Mouse (Mus musculus) olfactory bulb, adult 2 months (tissue): ENCODE results near the gene Lmnb2.

Experiments used
- CTCF ChIP-seq: fragments of 200-500 bp; IDR thresholded peaks from 2 replicates; pipeline ENCODE4 v1.5.1; 2012; ENCODE audit warnings: low read depth, mild to moderate bottlenecking, low read length, moderate library complexity; ENCODE audit not compliant: insufficient read depth
- POLR2A ChIP-seq: fragments of 200-500 bp; IDR thresholded peaks from 2 replicates; pipeline ENCODE4 v1.6.1; 2012; ENCODE audit warnings: mild to moderate bottlenecking, low read depth, low read length, moderate library complexity; ENCODE audit not compliant: insufficient read depth

- TF ChIP-seq CTCF, result no peak
- TF ChIP-seq POLR2A, result no peak
Observed at GRCm38 (mm10) chr10:80950314-80950713, 32.3 kb upstream of the Lmnb2 start.
